Mouse (Mus musculus): ENCODE measurements around the gene Nrp2. TPM values are rescaled to one million over a fixed set of nuclear protein-coding genes. Genes with fewer than 3 reads are reported as not detected.

The Nrp2 gene
- polyA plus RNA-seq, 1 experiment from 2014 or later, result 160 TPM

DNA sequence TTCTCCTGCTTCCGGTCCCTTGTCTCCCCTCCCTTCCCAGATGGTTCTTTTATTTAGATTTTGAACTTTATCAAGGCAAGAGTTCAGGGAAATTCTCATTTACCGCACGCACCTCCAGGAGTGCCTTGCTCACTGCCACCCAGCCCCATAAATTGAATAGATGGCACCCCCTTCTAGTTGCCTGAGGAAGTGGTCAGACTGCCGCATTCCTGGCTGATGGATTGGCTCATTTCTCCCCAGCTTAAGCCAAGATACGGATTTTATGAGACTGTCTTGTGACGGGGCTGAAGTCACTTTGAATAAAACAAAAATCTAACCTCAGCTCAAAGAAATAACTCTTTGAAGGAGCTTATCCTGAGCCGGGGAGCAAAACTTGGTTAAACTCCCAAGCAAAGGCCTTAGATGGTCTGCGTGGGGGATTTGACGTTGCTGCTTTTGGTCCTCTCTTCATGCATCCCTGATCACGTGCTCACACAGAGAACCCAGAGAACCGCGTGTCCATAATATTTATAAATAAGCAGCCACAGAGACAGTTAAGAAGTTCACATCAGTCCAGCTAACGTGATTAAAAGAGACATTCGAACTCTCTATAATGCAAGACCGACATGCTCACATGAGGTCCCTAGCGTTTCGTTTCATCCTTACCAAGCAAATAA, 10.1 kb downstream of the Nrp2 start:
- H3K4me3 ChIP-seq (ENCODE audit: inconsistent target), result no peak overlapping the region
- H3K79me2 ChIP-seq (ENCODE audit: inconsistent target), result peaks cover 100% of the 10 kb centered on the region
- peaks cover 6% of the 10 kb centered on the region; the same call in 1 of the 2 replicates for H3K36me3 ChIP-seq (ENCODE audit: inconsistent target)
- no peak overlapping the region for H3K27ac ChIP-seq
- WGBS (ENCODE audit: missing documents), result 92% methylated on average over 17 of the region's 17 CpGs

DNA sequence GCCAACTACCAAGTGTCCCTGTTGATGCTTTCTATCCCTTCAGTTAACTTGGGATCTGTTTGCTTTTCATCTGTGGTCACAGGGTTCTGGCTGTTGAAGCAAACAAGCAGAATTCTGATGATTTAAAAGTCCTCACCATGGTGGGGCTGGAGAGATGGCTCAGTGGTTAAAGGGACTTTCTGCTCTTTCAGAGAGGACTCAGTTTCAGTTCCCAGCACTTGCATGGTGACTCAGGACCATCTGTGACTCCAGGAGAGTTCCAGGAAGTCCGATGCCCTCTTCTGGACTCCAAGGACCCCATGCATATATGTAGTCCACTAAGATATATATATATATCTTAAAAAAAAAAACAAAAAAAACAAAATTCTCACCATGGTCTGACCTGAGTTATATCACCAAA, 11.9 kb downstream of the Nrp2 start:
- WGBS (ENCODE audit: missing documents), result 100% methylated on average over 1 of the region's 1 CpGs
- Histone ChIP-seq H3K4me3 (ENCODE audit: inconsistent target) (no peak overlapping the region), H3K36me3 (ENCODE audit: inconsistent target) (peaks cover 5% of the 10 kb centered on the region; the same call in 1 of the 2 replicates), H3K79me2 (ENCODE audit: inconsistent target) (peaks cover 96% of the 10 kb centered on the region), H3K27ac (0 out of 2 replicates have a peak overlapping the region, but pooled peaks have one; percentile 1)

DNA sequence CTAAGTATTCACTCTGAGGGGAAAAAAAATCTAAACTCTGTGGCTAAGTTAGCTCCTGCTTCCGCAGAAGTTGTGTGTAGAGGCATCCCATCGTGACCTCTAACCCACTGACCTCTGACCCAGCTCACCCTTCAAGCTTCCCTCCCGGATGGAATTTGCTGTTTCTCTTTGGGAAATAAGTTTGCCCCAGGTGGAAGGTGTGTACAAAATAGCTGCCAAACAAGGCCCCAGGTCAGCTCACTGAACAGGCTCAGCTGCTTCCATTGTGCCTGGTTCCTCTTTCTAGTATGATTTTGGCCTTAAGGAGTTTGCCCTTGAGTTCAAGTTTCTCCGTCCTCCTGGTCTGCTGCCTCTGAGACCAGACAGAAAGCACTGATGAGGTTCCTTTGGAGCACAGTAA, 12.6 kb downstream of the Nrp2 start:
- 0 out of 2 replicates have a peak overlapping the region, but pooled peaks have one; percentile 7 for H3K27ac ChIP-seq
- 89% methylated on average over 4 of the region's 4 CpGs for WGBS (ENCODE audit: missing documents)
- peaks cover 89% of the 10 kb centered on the region for H3K79me2 ChIP-seq (ENCODE audit: inconsistent target)

DNA sequence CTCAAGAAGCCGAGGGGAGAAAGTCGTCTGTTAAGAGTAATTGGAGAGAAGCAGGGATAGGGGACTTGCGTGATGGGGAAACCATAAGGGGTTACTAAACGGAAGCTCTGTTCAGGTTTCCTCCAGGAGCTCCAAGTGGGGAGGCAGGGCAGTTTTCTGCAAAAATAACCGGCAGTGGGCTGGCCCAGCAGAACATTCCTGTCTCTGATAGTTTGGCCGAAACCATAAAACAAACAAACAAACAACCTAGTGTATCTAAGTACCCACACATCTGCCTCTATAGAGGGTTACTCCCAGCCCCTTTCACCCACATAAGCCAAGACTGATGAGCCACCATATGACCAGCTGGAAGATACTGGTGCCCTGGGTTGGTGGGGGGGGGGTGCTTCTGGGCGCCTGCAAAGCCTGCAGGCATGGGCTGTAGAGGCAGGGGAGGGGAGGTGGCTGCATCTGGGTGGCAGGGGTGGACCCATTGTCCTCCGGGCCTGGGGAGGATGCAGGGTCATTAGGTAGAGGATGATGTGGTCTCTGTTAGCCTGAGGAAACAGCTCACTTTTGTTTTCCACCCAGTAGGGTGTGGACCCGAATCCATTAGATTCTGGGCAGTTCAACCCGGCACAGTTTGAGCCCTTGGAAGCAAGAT, 13.9 kb downstream of the Nrp2 start:
- peaks cover 80% of the 10 kb centered on the region for H3K79me2 ChIP-seq (ENCODE audit: inconsistent target)
- H3K36me3 ChIP-seq (ENCODE audit: inconsistent target), result no peaks in the 10 kb centered on the region
- H3K4me3 ChIP-seq (ENCODE audit: inconsistent target), result no peak overlapping the region
- 93% methylated on average over 10 of the region's 10 CpGs for WGBS (ENCODE audit: missing documents)
- H3K27ac ChIP-seq, result peak overlapping the region; percentile 99; the same call in 1 of the 2 replicates

More for the DNA sequence above, 12.6 kb downstream of the Nrp2 start:
- Histone ChIP-seq H3K36me3 (ENCODE audit: inconsistent target) (no peaks in the 10 kb centered on the region), H3K4me3 (ENCODE audit: inconsistent target) (no peak overlapping the region)

DNA sequence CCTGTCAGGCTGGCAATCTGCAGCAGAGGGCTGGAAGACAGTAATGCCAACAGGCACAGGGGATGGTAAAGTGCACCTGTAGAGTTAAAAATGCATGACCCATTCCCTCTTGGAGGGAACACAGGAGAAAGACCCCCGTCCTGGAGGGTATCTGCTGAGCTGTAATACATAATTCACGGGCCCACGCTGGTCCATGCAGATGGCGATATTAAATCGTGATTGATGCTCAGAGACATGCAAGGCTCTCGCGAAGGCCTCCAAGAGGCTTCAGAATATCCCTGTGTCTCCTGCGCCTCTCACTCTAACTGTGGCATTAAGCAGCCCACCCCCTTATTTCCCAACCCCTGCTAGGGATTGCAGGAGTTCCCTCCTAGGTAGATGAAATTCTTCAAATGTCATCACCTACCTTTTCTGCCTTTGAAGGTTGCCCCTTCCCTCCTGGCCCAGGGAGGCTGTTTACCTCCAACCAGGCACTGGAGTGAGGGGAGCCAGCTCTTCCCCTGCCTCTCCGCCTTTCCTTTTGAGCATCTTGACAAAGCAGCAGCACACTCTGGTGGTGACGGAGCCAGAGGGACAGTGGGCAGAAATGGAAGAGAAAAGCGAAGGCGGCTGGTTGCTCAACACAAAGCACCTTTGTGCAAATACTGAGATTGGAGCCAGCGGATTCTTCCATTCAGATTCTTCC, 14.6 kb downstream of the Nrp2 start:
- peak overlapping the region; percentile 99 for H3K27ac ChIP-seq
- H3K36me3 ChIP-seq (ENCODE audit: inconsistent target), result peaks cover 4% of the 10 kb centered on the region; the same call in 1 of the 2 replicates
- no peak overlapping the region for H3K4me3 ChIP-seq (ENCODE audit: inconsistent target)
- 95% methylated on average over 12 of the region's 13 CpGs for WGBS (ENCODE audit: missing documents)
- H3K79me2 ChIP-seq (ENCODE audit: inconsistent target), result peaks cover 80% of the 10 kb centered on the region

DNA sequence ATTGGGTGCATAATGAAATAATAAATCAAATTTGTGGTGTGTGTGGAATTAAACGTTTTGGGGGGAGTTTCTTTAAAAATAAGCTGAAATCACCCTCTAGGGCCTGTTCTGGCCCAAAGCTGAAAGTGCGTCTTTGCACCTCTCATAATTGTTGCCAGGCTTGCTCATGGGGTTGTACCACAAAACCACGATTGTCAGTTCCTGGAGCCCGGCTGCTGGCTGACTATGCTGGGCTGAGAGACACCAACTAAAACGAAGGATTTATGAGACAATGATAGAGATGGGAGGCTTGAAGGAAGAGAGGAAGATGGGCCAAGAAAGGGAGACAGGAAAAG, 15.1 kb downstream of the Nrp2 start:
- 23% methylated on average over 5 of the region's 5 CpGs for WGBS (ENCODE audit: missing documents)
- Histone ChIP-seq H3K36me3 (ENCODE audit: inconsistent target) (peaks cover 9% of the 10 kb centered on the region; the same call in 1 of the 2 replicates), H3K27ac (peak overlapping the region; percentile 99), H3K79me2 (ENCODE audit: inconsistent target) (peaks cover 80% of the 10 kb centered on the region), H3K4me3 (ENCODE audit: inconsistent target) (no peak overlapping the region)

DNA sequence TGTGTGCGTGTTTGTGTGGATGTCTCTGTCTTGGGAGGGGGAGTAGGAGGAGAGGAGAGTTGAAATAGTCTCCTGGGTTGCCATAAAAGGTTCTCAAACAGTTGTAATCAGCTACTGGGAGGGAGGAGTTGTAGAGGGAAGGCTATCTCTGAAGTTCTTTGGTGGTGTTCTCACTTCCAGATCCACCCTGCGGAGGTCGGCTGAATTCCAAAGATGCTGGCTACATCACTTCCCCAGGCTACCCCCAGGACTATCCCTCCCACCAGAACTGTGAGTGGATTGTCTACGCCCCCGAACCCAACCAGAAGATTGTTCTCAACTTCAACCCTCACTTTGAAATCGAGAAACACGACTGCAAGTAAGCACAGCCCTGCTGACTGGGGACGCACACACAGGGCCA, 15.7 kb downstream of the Nrp2 start:
- Histone ChIP-seq H3K4me3 (ENCODE audit: inconsistent target) (no peak overlapping the region), H3K79me2 (ENCODE audit: inconsistent target) (peaks cover 80% of the 10 kb centered on the region), H3K27ac (peak overlapping the region; percentile 99), H3K36me3 (ENCODE audit: inconsistent target) (peaks cover 15% of the 10 kb centered on the region; the same call in 1 of the 2 replicates)
- 90% methylated on average over 6 of the region's 8 CpGs for whole genome bisulfite sequencing (ENCODE audit: missing documents)

DNA sequence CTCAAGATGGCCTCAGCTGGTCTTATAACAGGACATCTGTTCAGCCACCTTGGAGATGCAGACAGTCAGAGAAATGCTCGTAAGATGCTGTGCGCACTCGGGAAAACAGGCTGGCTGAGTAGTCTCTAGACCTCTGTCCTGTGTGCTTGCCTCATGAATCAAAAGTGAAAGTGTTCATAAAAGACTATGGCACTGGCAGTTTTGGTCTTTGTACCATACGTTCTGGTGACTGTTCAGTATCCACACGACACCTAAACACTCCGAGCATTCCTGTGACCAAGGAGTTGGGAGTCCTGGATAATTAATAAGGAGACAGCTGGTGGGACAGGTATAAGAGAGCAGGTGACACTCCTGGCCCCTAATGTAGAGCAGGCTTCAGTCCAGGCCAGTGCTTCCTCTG, 16.7 kb downstream of the Nrp2 start:
- Histone ChIP-seq H3K27ac (peak overlapping the region; percentile 99), H3K79me2 (ENCODE audit: inconsistent target) (peaks cover 77% of the 10 kb centered on the region), H3K36me3 (ENCODE audit: inconsistent target) (peaks cover 15% of the 10 kb centered on the region; the same call in 1 of the 2 replicates), H3K4me3 (ENCODE audit: inconsistent target) (no peak overlapping the region)
- WGBS (ENCODE audit: missing documents), result 77% methylated on average over 6 of the region's 6 CpGs

DNA sequence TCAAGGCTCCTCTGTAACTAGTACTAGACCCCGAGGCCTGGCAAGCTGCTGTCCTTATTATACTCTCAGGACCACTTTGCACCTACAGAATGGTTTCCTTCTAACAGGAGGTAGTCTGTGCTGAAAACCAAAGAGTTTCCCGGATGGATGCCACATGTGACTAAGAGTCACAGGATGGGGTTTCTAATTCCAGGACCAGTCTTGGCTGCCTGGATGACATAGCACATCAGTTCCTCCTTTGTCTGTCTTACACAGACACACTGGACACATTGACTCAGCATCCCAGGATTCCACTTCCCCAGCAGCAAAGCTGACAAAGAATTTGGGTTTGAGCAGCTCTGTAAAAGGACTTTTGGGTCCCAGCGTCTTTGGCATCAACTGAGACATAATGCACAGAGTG, 17.1 kb downstream of the Nrp2 start:
- 42% methylated on average over 3 of the region's 3 CpGs for WGBS (ENCODE audit: missing documents)
- Histone ChIP-seq H3K79me2 (ENCODE audit: inconsistent target) (peaks cover 77% of the 10 kb centered on the region), H3K27ac (peak overlapping the region; percentile 99), H3K36me3 (ENCODE audit: inconsistent target) (peaks cover 15% of the 10 kb centered on the region; the same call in 1 of the 2 replicates), H3K4me3 (ENCODE audit: inconsistent target) (no peak overlapping the region)

DNA sequence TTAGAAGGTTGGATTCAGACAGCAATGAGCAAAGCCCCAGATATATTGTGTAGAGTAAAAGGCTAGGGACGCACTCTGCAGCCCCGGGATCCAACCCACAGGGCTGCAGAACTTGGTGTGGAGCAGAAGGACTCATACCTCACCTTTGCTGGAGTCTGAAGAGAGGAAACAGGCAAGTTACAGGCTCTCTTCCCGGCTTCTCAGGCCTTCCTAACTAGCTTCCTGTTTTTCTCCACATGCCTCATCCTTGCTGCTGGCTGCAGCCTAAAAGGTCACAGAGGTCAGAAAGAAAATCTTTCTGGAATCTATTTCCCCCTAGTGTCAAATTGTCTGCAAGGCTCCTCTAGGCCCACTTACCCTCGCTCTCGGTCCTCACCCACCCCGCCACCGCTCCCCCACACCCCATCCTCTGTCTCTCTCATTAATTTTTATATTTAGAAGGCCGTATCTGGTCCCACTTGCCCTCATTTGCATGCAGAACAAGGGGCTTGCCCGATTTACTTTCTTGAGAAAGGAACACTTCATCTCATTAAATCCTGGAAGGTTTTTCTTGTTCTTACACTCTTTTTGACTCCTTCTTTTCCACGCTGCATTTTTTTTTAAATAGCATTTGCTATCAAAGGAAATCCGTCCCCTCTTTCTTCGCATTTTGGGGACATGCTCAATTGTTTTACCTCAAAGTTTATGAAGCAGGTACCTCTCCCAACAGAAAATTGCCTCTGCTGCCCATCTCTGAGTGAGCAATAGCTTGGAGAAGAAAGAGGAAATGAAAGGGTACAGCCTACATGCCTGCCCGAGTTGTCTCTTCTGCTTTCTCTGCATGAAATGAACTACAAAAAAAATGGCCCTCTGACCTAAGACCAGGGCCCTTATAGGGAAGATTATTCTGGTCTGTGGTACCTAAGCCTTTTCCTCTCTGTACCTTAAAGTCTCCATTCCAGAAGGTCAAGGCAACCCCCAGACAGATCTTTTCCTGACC, 17.9 kb downstream of the Nrp2 start:
- WGBS (ENCODE audit: missing documents), result 33% methylated on average over 11 of the region's 13 CpGs
- Histone ChIP-seq H3K4me3 (ENCODE audit: inconsistent target) (no peak overlapping the region), H3K36me3 (ENCODE audit: inconsistent target) (peaks cover 15% of the 10 kb centered on the region; the same call in 1 of the 2 replicates), H3K27ac (peak overlapping the region; percentile 99), H3K79me2 (ENCODE audit: inconsistent target) (peaks cover 77% of the 10 kb centered on the region)

DNA sequence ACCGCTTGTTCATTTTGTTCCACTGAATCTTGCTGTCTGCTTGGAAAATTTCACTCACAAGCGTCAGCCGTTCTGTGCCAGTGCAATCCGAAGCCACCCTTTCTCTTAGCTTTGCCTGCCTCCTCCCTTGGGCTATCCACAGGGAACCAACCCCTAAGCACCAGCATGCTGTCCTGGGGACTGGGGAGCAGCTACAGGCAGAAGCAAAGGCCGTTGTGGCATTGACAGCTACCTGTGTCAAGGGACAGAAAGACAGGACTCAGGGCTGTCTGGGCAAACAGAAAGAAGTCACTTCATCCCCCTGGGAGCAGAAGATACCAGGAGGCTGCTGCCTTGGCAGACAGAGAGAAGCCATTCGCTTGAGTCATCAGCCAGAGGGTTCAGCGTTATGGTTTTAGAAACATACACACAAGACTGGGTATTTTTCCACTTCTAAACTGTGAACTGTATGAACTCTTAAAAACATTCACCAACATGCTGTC, 18.7 kb downstream of the Nrp2 start:
- 74% methylated on average over 7 of the region's 7 CpGs for WGBS (ENCODE audit: missing documents)
- H3K36me3 ChIP-seq (ENCODE audit: inconsistent target), result peaks cover 15% of the 10 kb centered on the region; the same call in 1 of the 2 replicates
- H3K4me3 ChIP-seq (ENCODE audit: inconsistent target), result no peak overlapping the region
- H3K27ac ChIP-seq, result peak overlapping the region; percentile 99
- peaks cover 77% of the 10 kb centered on the region for H3K79me2 ChIP-seq (ENCODE audit: inconsistent target)

DNA sequence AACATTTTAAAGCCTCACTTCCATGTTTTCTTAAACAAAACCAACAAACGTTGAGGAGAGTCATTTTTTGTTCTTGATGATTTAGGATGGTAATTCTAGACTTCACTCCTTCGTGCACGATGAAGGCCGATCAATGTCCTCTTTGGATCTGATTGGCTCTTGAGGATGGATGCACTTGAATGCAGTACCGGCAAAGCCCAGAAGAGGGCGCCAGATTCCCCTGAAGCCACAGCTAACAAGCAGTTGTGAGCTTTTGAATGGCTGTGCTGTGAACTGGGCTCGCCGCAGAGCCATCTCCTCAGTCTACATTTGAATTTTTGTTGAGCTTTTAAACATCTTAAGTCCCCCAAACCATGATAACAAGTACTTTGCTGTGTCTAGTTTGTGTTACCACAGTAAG, 19.4 kb downstream of the Nrp2 start:
- WGBS (ENCODE audit: missing documents), result 91% methylated on average over 8 of the region's 8 CpGs
- no peak overlapping the region for H3K4me3 ChIP-seq (ENCODE audit: inconsistent target)
- peak overlapping the region; percentile 99 for H3K27ac ChIP-seq
- H3K36me3 ChIP-seq (ENCODE audit: inconsistent target), result peaks cover 15% of the 10 kb centered on the region; the same call in 1 of the 2 replicates
- peaks cover 77% of the 10 kb centered on the region for H3K79me2 ChIP-seq (ENCODE audit: inconsistent target)

DNA sequence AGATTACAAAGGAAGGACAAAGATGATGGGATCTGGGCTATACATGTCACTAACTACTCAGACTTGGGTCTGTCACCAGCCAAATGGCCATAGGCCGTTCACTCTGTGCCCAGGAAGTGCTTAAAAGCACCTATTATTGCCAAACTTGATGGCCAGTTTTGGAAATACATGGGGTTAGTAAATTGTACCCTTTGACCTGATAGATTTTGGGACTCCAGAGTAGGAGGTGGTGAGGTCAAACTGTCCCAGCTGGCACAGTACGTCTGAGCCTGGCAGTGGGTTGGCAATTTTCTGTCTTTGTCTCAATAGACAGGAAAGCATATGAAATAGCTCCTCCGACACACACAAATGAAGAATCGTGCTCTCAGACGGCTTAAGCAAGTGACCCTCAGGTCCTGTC, 20.8 kb downstream of the Nrp2 start:
- 88% methylated on average over 5 of the region's 5 CpGs for WGBS (ENCODE audit: missing documents)
- no peak overlapping the region for H3K4me3 ChIP-seq (ENCODE audit: inconsistent target)
- H3K79me2 ChIP-seq (ENCODE audit: inconsistent target), result peaks cover 77% of the 10 kb centered on the region
- peak overlapping the region; percentile 99 for H3K27ac ChIP-seq
- peaks cover 15% of the 10 kb centered on the region; the same call in 1 of the 2 replicates for H3K36me3 ChIP-seq (ENCODE audit: inconsistent target)

All from macrophage (primary cell).